8 mouse cellular contexts compared by ENCODE assay signal in the genomic region with DNA sequence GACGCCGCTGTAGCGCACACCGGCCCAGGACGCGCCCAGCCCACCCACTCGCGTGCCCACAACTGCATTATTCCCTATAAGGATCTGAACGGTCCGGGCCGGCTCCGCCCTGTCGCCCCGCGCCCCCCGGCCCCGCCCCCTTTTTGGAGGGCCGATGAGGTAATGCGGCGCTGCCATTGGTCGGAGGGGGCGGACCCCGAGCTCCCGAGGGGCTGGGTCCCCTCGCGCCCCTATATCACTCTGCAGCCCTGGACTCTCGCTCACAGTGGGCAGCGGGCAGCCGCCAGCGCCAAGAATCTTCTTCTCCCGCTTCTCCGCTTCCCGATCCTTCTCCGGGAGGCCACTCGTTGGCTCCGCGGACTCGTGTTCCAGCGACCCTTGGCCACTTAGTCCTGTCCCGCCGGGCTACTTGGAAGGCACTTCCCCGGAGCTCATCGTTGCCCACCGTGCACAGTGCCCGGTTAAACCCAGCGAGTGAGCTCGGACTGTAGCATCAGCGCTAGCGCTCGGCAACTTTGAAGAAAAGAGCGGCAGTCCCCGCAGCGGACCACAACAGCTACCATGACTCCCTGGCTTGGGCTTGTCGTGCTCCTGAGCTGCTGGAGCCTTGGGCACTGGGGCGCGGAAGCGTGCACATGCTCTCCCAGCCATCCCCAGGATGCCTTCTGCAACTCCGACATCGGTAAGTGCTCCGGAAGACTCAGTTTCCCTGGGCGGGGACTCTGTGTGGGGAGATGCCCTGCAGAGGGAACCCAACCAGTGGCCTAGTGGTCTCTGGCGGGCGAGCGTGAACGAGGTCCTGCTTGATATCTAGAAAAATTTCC. TPM values are rescaled to one million over a fixed set of nuclear protein-coding genes. Genes with fewer than 3 reads are reported as not detected.
A peak's percentile ranks its signal among the peaks of the same experiment; 100 is the strongest.
DNase-seq lines count a peak whose midpoint lies in the region; ATAC-seq and TF ChIP-seq lines count a peak whose summit lies in the region.

A gene (plus strand): TSS at position 80 of the 824 bp plus-strand sequence.

- peak; percentile 85 for ATAC-seq in heart, embryonic 11.5 days (replicated peaks; ENCODE audit: insufficient number of reproducible peaks, low FRiP score, low TSS enrichment)
- peak; percentile 86 for ATAC-seq in kidney, embryonic 14.5 days (ENCODE audit: low FRiP score, low TSS enrichment)
- peak; percentile 81 for ATAC-seq in limb, embryonic 15.5 days (ENCODE audit: insufficient number of reproducible peaks, low FRiP score, low TSS enrichment, low read depth)
- peak; percentile 84 for ATAC-seq in midbrain, postnatal 0 days (ENCODE audit: low FRiP score)

- H3K27ac ChIP-seq in spleen, adult 2 months (ENCODE audit: insufficient read depth, low read length) = peak within 1 kb of the TSS; percentile 4; the same call in 1 of the 2 replicates
- peak within 1 kb of the TSS; percentile 85 for H3K27ac ChIP-seq in forebrain, embryonic 10.5 days
- H3K27ac ChIP-seq in heart, embryonic 11.5 days (ENCODE audit: low read depth, low read length) = peak within 1 kb of the TSS; percentile 64
- H3K27ac ChIP-seq in kidney, embryonic 14.5 days (ENCODE audit: low read depth, low read length) = peak within 1 kb of the TSS; percentile 0
- peak within 1 kb of the TSS; percentile 85 for H3K27ac ChIP-seq in limb, embryonic 15.5 days
- H3K27ac ChIP-seq in midbrain, postnatal 0 days (ENCODE audit: low read depth, low read length) = peak within 1 kb of the TSS; percentile 19; the same call in 1 of the 2 replicates

- H3K9ac ChIP-seq in heart, embryonic 11.5 days (ENCODE audit: low read depth, low read length) = peak within 1 kb of the TSS; percentile 86
- H3K9ac ChIP-seq in kidney, embryonic 14.5 days (ENCODE audit: low read depth, low read length) = peak within 1 kb of the TSS; percentile 68
- H3K9ac ChIP-seq in limb, embryonic 15.5 days = peak within 1 kb of the TSS; percentile 85
- peak within 1 kb of the TSS; percentile 68 for H3K9ac ChIP-seq in midbrain, postnatal 0 days (replicated peaks; ENCODE audit: low read length, poor library complexity, severe bottlenecking)

- no peak for DNase-seq in spleen, adult 2 months (ENCODE audit: low read depth in 1 of 2, low spot score in 2 of 2)
- no peak for DNase-seq in spleen, postnatal 14 days (ENCODE audit: low spot score in 2 of 2)
- peak; percentile 81 for DNase-seq in forebrain, embryonic 10.5 days (ENCODE audit: extremely low spot score, low spot score)
- DNase-seq in midbrain, postnatal 0 days (ENCODE audit: low spot score) = peak; percentile 81
- peak; percentile 7 for DNase-seq in thymus, postnatal 14 days

- H3K4me3 ChIP-seq in spleen, adult 2 months (ENCODE audit: extremely low read depth, insufficient read depth, insufficient read length) = peak within 1 kb of the TSS; percentile 49
- peak within 1 kb of the TSS; percentile 70 for H3K4me3 ChIP-seq in forebrain, embryonic 10.5 days
- H3K4me3 ChIP-seq in heart, embryonic 11.5 days (ENCODE audit: low read depth, low read length) = peak within 1 kb of the TSS; percentile 78
- H3K4me3 ChIP-seq in kidney, embryonic 14.5 days (ENCODE audit: low read length) = peak within 1 kb of the TSS; percentile 62
- H3K4me3 ChIP-seq in limb, embryonic 15.5 days = peak within 1 kb of the TSS; percentile 60
- H3K4me3 ChIP-seq in midbrain, postnatal 0 days (ENCODE audit: low read depth, low read length) = peak within 1 kb of the TSS; percentile 52

- WGBS in spleen, adult 2 months = 3% methylated on average over 61 of the region's 65 CpGs
- under 1% methylated on average over 64 of the region's 65 CpGs for WGBS in forebrain, embryonic 10.5 days
- WGBS in heart, embryonic 11.5 days (ENCODE audit: insufficient replicate concordance) = under 1% methylated on average over 62 of the region's 65 CpGs
- under 1% methylated on average over 56 of the region's 65 CpGs for WGBS in kidney, embryonic 14.5 days
- WGBS in limb, embryonic 15.5 days = under 1% methylated on average over 64 of the region's 65 CpGs
- 1% methylated on average over 62 of the region's 65 CpGs for WGBS in midbrain, postnatal 0 days

- no peaks in the 10 kb centered on the region for H3K4me1 ChIP-seq in spleen, adult 2 months (ENCODE audit: control insufficient read depth, insufficient read depth, insufficient read length)
- peaks cover 72% of the 10 kb centered on the region for H3K4me1 ChIP-seq in forebrain, embryonic 10.5 days
- peaks cover 21% of the 10 kb centered on the region; the same call in 1 of the 2 replicates for H3K4me1 ChIP-seq in heart, embryonic 11.5 days (ENCODE audit: control insufficient read depth, insufficient read depth, low read length)
- peaks cover 13% of the 10 kb centered on the region for H3K4me1 ChIP-seq in kidney, embryonic 14.5 days (ENCODE audit: control insufficient read depth, insufficient read depth, low read length)
- H3K4me1 ChIP-seq in limb, embryonic 15.5 days = peaks cover 44% of the 10 kb centered on the region
- peaks cover 18% of the 10 kb centered on the region; the same call in 1 of the 2 replicates for H3K4me1 ChIP-seq in midbrain, postnatal 0 days (ENCODE audit: insufficient read depth, low read length)

- TF ChIP-seq POLR2A in spleen, adult 2 months (IDR thresholded peaks at IDR 0.05; ENCODE audit: low read depth, low read length) = peak; percentile 24

- no peaks in the 10 kb centered on the region for H3K9me3 ChIP-seq in forebrain, embryonic 10.5 days
- no peaks in the 10 kb centered on the region for H3K9me3 ChIP-seq in heart, embryonic 11.5 days (replicated peaks; ENCODE audit: control insufficient read depth, low read length)
- no peaks in the 10 kb centered on the region for H3K9me3 ChIP-seq in kidney, embryonic 14.5 days (ENCODE audit: control insufficient read depth, low read length)
- no peaks in the 10 kb centered on the region for H3K9me3 ChIP-seq in limb, embryonic 15.5 days
- H3K9me3 ChIP-seq in midbrain, postnatal 0 days (ENCODE audit: low read length) = no peaks in the 10 kb centered on the region

- no peaks in the 10 kb centered on the region for H3K36me3 ChIP-seq in spleen, adult 2 months (ENCODE audit: control insufficient read depth, insufficient read depth, low read length)
- H3K36me3 ChIP-seq in forebrain, embryonic 10.5 days (replicated peaks) = no peaks in the 10 kb centered on the region
- H3K36me3 ChIP-seq in heart, embryonic 11.5 days (ENCODE audit: control insufficient read depth, insufficient read depth, low read length) = no peaks in the 10 kb centered on the region
- peaks cover 3% of the 10 kb centered on the region; the same call in 1 of the 2 replicates for H3K36me3 ChIP-seq in kidney, embryonic 14.5 days (ENCODE audit: control insufficient read depth, insufficient read depth, low read length)
- H3K36me3 ChIP-seq in limb, embryonic 15.5 days = no peaks in the 10 kb centered on the region
- no peaks in the 10 kb centered on the region for H3K36me3 ChIP-seq in midbrain, postnatal 0 days (ENCODE audit: insufficient read depth, low read length)

- TF ChIP-seq CTCF in spleen, adult 2 months (IDR thresholded peaks at IDR 0.05; ENCODE audit: extremely low read depth, insufficient read depth, insufficient read length, insufficient replicate concordance) = no peak
- TF ChIP-seq CTCF in midbrain, postnatal 0 days (IDR thresholded peaks at IDR 0.05) = no peak

- H3K27me3 ChIP-seq in spleen, adult 2 months (ENCODE audit: control insufficient read depth, insufficient read depth, low read length) = peaks cover 6% of the 10 kb centered on the region; the same call in 1 of the 2 replicates
- peaks cover 72% of the 10 kb centered on the region for H3K27me3 ChIP-seq in forebrain, embryonic 10.5 days (ENCODE audit: poor library complexity, severe bottlenecking)
- peaks cover 8% of the 10 kb centered on the region; the same call in 1 of the 2 replicates for H3K27me3 ChIP-seq in heart, embryonic 11.5 days (ENCODE audit: control insufficient read depth, insufficient read depth, low read length)
- H3K27me3 ChIP-seq in kidney, embryonic 14.5 days (ENCODE audit: control insufficient read depth, insufficient read depth, low read length) = no peaks in the 10 kb centered on the region
- H3K27me3 ChIP-seq in limb, embryonic 15.5 days = no peaks in the 10 kb centered on the region
- no peaks in the 10 kb centered on the region; the same call in 1 of the 2 replicates for H3K27me3 ChIP-seq in midbrain, postnatal 0 days (ENCODE audit: insufficient read depth, low read length)

- H3K4me2 ChIP-seq in heart, embryonic 11.5 days = peak within 1 kb of the TSS; percentile 91
- peak within 1 kb of the TSS; percentile 81 for H3K4me2 ChIP-seq in kidney, embryonic 14.5 days (replicated peaks; ENCODE audit: low read depth, low read length)
- peak within 1 kb of the TSS; percentile 79 for H3K4me2 ChIP-seq in limb, embryonic 15.5 days
- peak within 1 kb of the TSS; percentile 71 for H3K4me2 ChIP-seq in midbrain, postnatal 0 days (ENCODE audit: low read depth, low read length, poor library complexity, severe bottlenecking)

RNA-seq across cellular contexts. Expression of the gene that starts here (rescaled TPM):
- 25.3 and 54.1 TPM in 2 replicates for polyA plus RNA-seq in spleen, adult 2 months (2012; rRNA removed)
- 22.1 and 22.4 TPM in 2 replicates for polyA plus RNA-seq in forebrain, embryonic 10.5 days (2016; fragmentation: Nextera tagmentation; extraction: Ambion mirVana)
- 56.6 and 63.9 TPM in 2 replicates for polyA plus RNA-seq in heart, embryonic 11.5 days (2014; fragmentation: Nextera tagmentation; extraction: Ambion mirVana)
- 31.9 and 60.1 TPM in 2 replicates for polyA plus RNA-seq in kidney, embryonic 14.5 days (2014; fragmentation: Nextera tagmentation; extraction: Ambion mirVana)
- 85.5 and 93.5 TPM in 2 replicates for polyA plus RNA-seq in limb, embryonic 15.5 days (2015; fragmentation: Nextera tagmentation; extraction: Ambion mirVana)
- 105 and 133 TPM in 2 replicates for total RNA-seq in midbrain, postnatal 0 days (2014; rRNA removed)
- polyA plus RNA-seq in midbrain, postnatal 0 days (2015; fragmentation: Nextera tagmentation; extraction: Ambion mirVana) = 39.1 and 47.3 TPM in 2 replicates

Comparison
In these comparisons a context has a peak if more than half of its experiments do, and no peak if none do; other contexts are left out.
1. DNase-seq: peak in forebrain, embryonic 10.5 days (single experiment), midbrain, postnatal 0 days (single experiment) and thymus, postnatal 14 days (single experiment); none in spleen, adult 2 months (0 of 2) and spleen, postnatal 14 days (0 of 2).
2. H3K27ac ChIP-seq: peak in every context shown above with its lines; median percentile 85 in forebrain, embryonic 10.5 days; 85 in limb, embryonic 15.5 days; 64 in heart, embryonic 11.5 days; 19 in midbrain, postnatal 0 days; 4 in spleen, adult 2 months; 0 in kidney, embryonic 14.5 days.
3. Peak in every context shown above with its lines, with median percentiles within 50 percentile points of each other: H3K4me3 ChIP-seq, ATAC-seq, H3K4me2 ChIP-seq and H3K9ac ChIP-seq.